Mouse (Mus musculus): ENCODE data around the gene Grk3.
A peak's percentile ranks its signal among the peaks of the same experiment; 100 is the strongest.

The Grk3 gene

GRCm38 (mm10) chr5:112870729-112871128, 144.9 kb downstream of the Grk3 start:
- DNase-seq (ENCODE audit: inconsistent ontology term), result peak; percentile 43

GRCm38 (mm10) chr5:112868620-112869019, 147.0 kb downstream of the Grk3 start:
- DNase-seq (ENCODE audit: inconsistent ontology term), result no peak

- DNase-seq (ENCODE audit: inconsistent ontology term), result no peak
Observed at GRCm38 (mm10) chr5:112864719-112865367, 150.7 kb downstream of the Grk3 start.
